Mouse (Mus musculus) liver, adult (tissue): ENCODE results near the gene Klhl7.

Experiments used
- GATA4 ChIP-seq: IDR thresholded peaks from 2 replicates; pipeline ENCODE4 v1.6.1; 2014; ENCODE audit warnings: mild to moderate bottlenecking, low read length; ENCODE audit not compliant: insufficient replicate concordance

The Klhl7 gene

DNA sequence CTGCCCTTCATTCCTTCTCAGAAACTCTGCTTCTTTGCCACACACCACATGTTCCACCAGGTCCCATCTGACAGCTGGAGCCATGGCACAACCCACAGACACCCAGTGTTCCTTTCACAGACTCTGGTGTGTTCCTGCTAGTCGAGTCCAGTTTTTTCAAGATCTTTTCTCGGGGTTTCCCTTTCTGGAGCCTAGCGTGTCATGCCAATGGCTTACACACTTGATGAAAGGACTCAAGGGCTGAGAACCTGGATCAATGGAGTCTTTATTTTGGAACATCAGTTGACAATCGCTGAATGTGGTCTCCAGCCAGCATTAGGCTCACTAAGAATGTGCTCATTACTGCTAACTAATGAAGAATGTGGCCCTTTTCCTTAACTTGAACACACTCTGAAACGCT is 102.1 kb downstream of the Klhl7 start:
- TF ChIP-seq GATA4 = no peak

DNA sequence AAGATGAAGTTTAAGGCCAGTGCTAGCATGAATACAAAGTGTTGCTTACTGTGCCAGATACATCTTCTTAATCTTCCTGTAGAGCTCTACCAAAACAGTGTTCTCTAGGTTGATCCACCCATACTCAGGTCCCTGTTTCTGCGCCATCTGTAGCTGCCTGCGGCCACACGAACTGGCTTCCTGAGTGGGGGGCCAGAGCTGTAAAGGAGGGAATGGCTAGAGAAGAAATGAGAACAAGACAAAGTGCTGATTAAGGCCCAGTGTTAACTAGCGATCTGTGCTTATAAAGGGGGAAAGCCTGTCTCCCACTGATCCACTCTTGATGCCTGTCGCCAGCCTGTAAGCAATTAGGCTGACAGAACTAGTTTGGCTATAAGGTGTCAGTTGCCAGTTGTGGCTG is 102.9 kb downstream of the Klhl7 start:
- TF ChIP-seq GATA4 = no peak

DNA sequence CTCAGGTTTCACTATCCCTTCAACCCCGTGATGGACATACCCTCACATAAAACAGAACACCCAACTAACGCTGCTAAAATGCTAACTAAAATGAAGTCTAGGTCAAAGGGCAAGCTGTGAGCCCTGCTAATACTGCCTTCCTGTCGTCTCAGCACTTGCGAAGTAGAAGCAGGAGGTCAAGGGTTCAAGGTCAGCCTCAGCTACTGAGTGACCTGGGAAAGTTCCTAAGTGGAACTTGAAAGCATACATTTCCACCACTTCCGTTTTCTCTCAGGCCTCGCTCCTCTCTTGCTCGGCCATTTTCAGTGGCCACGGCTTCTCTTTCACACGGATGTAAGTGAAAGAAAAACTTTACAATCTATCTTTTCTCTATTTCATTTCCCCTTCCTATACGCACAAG is 107.6 kb downstream of the Klhl7 start:
- TF ChIP-seq GATA4 = no peak

GRCm38 (mm10) chr5:24208505-24208904 is 108.1 kb downstream of the Klhl7 start:
- TF ChIP-seq GATA4 = no peak
